13 mouse cellular contexts compared by ENCODE assay signal in the genomic region with DNA sequence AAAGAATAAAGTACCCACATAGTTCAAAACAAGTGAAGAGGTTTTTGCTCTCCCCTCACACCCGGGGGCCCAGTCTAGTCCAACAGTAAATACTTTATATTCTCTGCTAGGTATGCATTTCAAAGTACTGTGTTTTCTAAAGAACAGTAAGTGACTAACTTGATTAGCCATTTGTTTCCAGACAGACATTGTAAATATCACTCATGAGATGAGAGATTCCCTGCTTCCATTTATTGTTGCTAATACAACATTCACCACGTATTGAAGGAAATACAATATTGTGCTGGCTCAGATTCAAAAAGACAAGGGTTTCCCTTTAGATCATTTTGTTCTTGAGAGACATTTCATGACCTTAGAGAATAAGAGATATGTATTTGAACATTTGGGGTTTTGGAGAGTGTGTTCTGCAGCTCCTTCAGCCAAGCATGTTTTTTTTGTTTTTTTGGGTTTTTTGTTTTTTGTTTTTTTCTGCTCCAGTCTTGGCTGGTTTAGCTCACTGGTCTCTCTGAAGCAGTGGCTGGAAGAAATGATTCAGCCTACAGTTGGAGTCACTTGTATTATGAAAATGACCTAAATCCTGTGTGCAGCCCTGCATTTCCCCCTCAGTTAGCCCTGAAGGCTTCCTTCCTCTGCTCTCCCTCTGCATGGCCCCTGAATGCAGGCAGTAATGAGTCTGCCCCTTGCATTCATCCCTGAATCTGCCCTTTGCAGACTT.
DNase-seq lines count a peak whose midpoint lies in the region; ATAC-seq and TF ChIP-seq lines count a peak whose summit lies in the region.
"Had no signal": no experiment of that assay in that cellular context is flagged by ENCODE, and none has a peak within 500 bp of the region (broad histone marks: within the 10 kb centered on the region; RNA-seq: fewer than 3 reads in every experiment).

No protein-coding gene starts in this region.

- no peaks in the 10 kb centered on the region for H3K36me3 ChIP-seq in kidney, embryonic 14.5 days (ENCODE audit: control insufficient read depth, insufficient read depth, low read length)
- H3K36me3 ChIP-seq in thymus, adult 2 months (ENCODE audit: control insufficient read depth, insufficient read depth, low read length), result no peaks in the 10 kb centered on the region
- H3K36me3 ChIP-seq: midbrain, embryonic 13.5 days had no signal

- no peak overlapping the region for H3K9ac ChIP-seq in kidney, embryonic 14.5 days (ENCODE audit: low read depth, low read length)
- H3K9ac ChIP-seq: midbrain, embryonic 13.5 days had no signal

- no peak for ATAC-seq in kidney, embryonic 14.5 days (ENCODE audit: low FRiP score, low TSS enrichment)
- ATAC-seq: midbrain, embryonic 13.5 days had no signal

- H3K4me3 ChIP-seq in kidney, embryonic 14.5 days (ENCODE audit: low read length), result 0 out of 2 replicates have a peak overlapping the region, but pooled peaks have one; percentile 4
- peak overlapping the region; percentile 21 for H3K4me3 ChIP-seq in thymus, adult 2 months (ENCODE audit: control insufficient read depth, insufficient read depth, low read length)
- H3K4me3 ChIP-seq: midbrain, embryonic 13.5 days had no signal

- TF ChIP-seq CTCF in thymus, adult 2 months (IDR thresholded peaks at IDR 0.05; ENCODE audit: borderline replicate concordance, control insufficient read depth, extremely low read depth, insufficient read depth, low read length, poor library complexity), result no peak

- TF ChIP-seq POLR2A in thymus, adult 2 months (IDR thresholded peaks at IDR 0.05; ENCODE audit: control insufficient read depth, extremely low read depth, insufficient read depth, low read length, poor library complexity), result no peak

- H3K9me3 ChIP-seq in kidney, embryonic 14.5 days (ENCODE audit: control insufficient read depth, low read length), result no peaks in the 10 kb centered on the region
- H3K9me3 ChIP-seq: midbrain, embryonic 13.5 days had no signal

- no peak overlapping the region for H3K4me2 ChIP-seq in kidney, embryonic 14.5 days (replicated peaks; ENCODE audit: low read depth, low read length)

- no peaks in the 10 kb centered on the region for H3K27me3 ChIP-seq in kidney, embryonic 14.5 days (ENCODE audit: control insufficient read depth, insufficient read depth, low read length)
- no peaks in the 10 kb centered on the region for H3K27me3 ChIP-seq in thymus, adult 2 months (ENCODE audit: control insufficient read depth, insufficient read depth, low read length)
- H3K27me3 ChIP-seq: midbrain, embryonic 13.5 days had no signal

- DNase-seq in embryo, embryonic 11 days, result peak; percentile 12
- no peak for DNase-seq in embryo, embryonic 10.5 days (ENCODE audit: low spot score)
- no peak for DNase-seq in kidney, postnatal 4 days
- no peak for DNase-seq in thymus, adult 2 months
- DNase-seq in thymus, postnatal 0 days (ENCODE audit: low spot score), result no peak
- DNase-seq in frontal cortex, postnatal 36 days (ENCODE audit: low spot score in 2 of 2), result no peak
- no peak for DNase-seq in left cerebral cortex, adult 9 months (ENCODE audit: low spot score in 2 of 2)
- DNase-seq: adrenal gland, postnatal 25 days; cerebellum, adult 9-10 months; gastrocnemius, postnatal 25 days; left cerebral cortex, postnatal 4 days had no signal

- WGBS in kidney, embryonic 14.5 days, result 50% methylated on average over 2 of the region's 2 CpGs
- 25% methylated on average over 2 of the region's 2 CpGs for WGBS in thymus, adult 2 months

- peaks cover 10% of the 10 kb centered on the region for H3K4me1 ChIP-seq in kidney, embryonic 14.5 days (ENCODE audit: control insufficient read depth, insufficient read depth, low read length)
- peaks cover 18% of the 10 kb centered on the region for H3K4me1 ChIP-seq in thymus, adult 2 months (replicated peaks; ENCODE audit: control insufficient read depth, insufficient read depth, low read length)

- H3K27ac ChIP-seq in kidney, embryonic 14.5 days (ENCODE audit: low read depth, low read length), result no peak overlapping the region
- H3K27ac ChIP-seq in thymus, adult 2 months (ENCODE audit: control insufficient read depth, insufficient read depth, low read length), result peak overlapping the region; percentile 93
- H3K27ac ChIP-seq: midbrain, embryonic 13.5 days had no signal
